8 mouse cellular contexts compared by ENCODE assay signal in genomic region chr2:57237920-57238613, GRCm38 (mm10). TPM values are rescaled to one million over a fixed set of nuclear protein-coding genes. Genes with fewer than 3 reads are reported as not detected.
DNase-seq lines count a peak whose midpoint lies in the region; ATAC-seq and TF ChIP-seq lines count a peak whose summit lies in the region.

No protein-coding gene starts in this region.

- ATAC-seq in forebrain, embryonic 13.5 days: peak; percentile 80
- ATAC-seq in liver, embryonic 15.5 days (ENCODE audit: insufficient read depth): peak; percentile 94
- peak; percentile 84 for ATAC-seq in neural tube, embryonic 12.5 days (ENCODE audit: low FRiP score, low read depth)
- peak; percentile 95 for ATAC-seq in stomach, postnatal 0 days (ENCODE audit: low FRiP score, low TSS enrichment)

- H3K4me3 ChIP-seq in E14TG2a.4 (replicated peaks; ENCODE audit: low read length): peak overlapping the region; percentile 87
- peak overlapping the region; percentile 79 for H3K4me3 ChIP-seq in forebrain, embryonic 13.5 days
- H3K4me3 ChIP-seq in liver, embryonic 15.5 days (replicated peaks): peak overlapping the region; percentile 71
- H3K4me3 ChIP-seq in neural tube, embryonic 12.5 days: peak overlapping the region; percentile 68
- peak overlapping the region; percentile 80 for H3K4me3 ChIP-seq in stomach, postnatal 0 days (ENCODE audit: low read depth, low read length)

- H3K4me1 ChIP-seq in E14TG2a.4 (replicated peaks; ENCODE audit: low read depth, low read length): peaks cover 71% of the 10 kb centered on the region
- H3K4me1 ChIP-seq in forebrain, embryonic 13.5 days: peaks cover 17% of the 10 kb centered on the region
- peaks cover 21% of the 10 kb centered on the region for H3K4me1 ChIP-seq in liver, embryonic 15.5 days (replicated peaks)
- no peaks in the 10 kb centered on the region for H3K4me1 ChIP-seq in neural tube, embryonic 12.5 days
- no peaks in the 10 kb centered on the region; the same call in 1 of the 2 replicates for H3K4me1 ChIP-seq in stomach, postnatal 0 days (replicated peaks; ENCODE audit: control insufficient read depth, insufficient read depth)

- DNase-seq in c-Kit-positive CD71-positive TER-119-positive erythroid progenitor cells, embryonic 14.5 days (ENCODE audit: low spot score): peak; percentile 77
- peak; percentile 92 for DNase-seq in heart, postnatal 10 days
- peak; percentile 87 to 92 for DNase-seq in kidney, postnatal 4 days
- peak; percentile 95 for DNase-seq in stomach, postnatal 0 days (ENCODE audit: low spot score)

- peak overlapping the region; percentile 81 for H3K9ac ChIP-seq in forebrain, embryonic 13.5 days
- H3K9ac ChIP-seq in liver, embryonic 15.5 days: peak overlapping the region; percentile 76
- H3K9ac ChIP-seq in neural tube, embryonic 12.5 days: peak overlapping the region; percentile 75
- peak overlapping the region; percentile 93 for H3K9ac ChIP-seq in stomach, postnatal 0 days (ENCODE audit: low read length)

- H3K36me3 ChIP-seq in E14TG2a.4 (ENCODE audit: insufficient read depth, low read length): no peaks in the 10 kb centered on the region
- no peaks in the 10 kb centered on the region for H3K36me3 ChIP-seq in forebrain, embryonic 13.5 days (ENCODE audit: poor library complexity, severe bottlenecking)
- H3K36me3 ChIP-seq in liver, embryonic 15.5 days (replicated peaks): no peaks in the 10 kb centered on the region
- no peaks in the 10 kb centered on the region for H3K36me3 ChIP-seq in neural tube, embryonic 12.5 days
- H3K36me3 ChIP-seq in stomach, postnatal 0 days (ENCODE audit: control insufficient read depth, insufficient read depth, low read length): no peaks in the 10 kb centered on the region

- no peaks in the 10 kb centered on the region for H3K9me3 ChIP-seq in E14TG2a.4 (ENCODE audit: low read length)
- H3K9me3 ChIP-seq in forebrain, embryonic 13.5 days (replicated peaks): no peaks in the 10 kb centered on the region
- H3K9me3 ChIP-seq in liver, embryonic 15.5 days (replicated peaks): no peaks in the 10 kb centered on the region
- H3K9me3 ChIP-seq in neural tube, embryonic 12.5 days: no peaks in the 10 kb centered on the region
- H3K9me3 ChIP-seq in stomach, postnatal 0 days (ENCODE audit: control insufficient read depth, low read length): no peaks in the 10 kb centered on the region

- no peaks in the 10 kb centered on the region for H3K27me3 ChIP-seq in E14TG2a.4 (ENCODE audit: insufficient read depth, low read length)
- no peaks in the 10 kb centered on the region for H3K27me3 ChIP-seq in forebrain, embryonic 13.5 days
- no peaks in the 10 kb centered on the region for H3K27me3 ChIP-seq in liver, embryonic 15.5 days
- 0 out of 2 replicates have a peak, but pooled peaks cover 2% of the 10 kb centered on the region for H3K27me3 ChIP-seq in neural tube, embryonic 12.5 days (replicated peaks)
- H3K27me3 ChIP-seq in stomach, postnatal 0 days (ENCODE audit: control insufficient read depth, insufficient read depth, low read length): no peaks in the 10 kb centered on the region

- no peak for TF ChIP-seq CTCF in E14TG2a.4 (conservative IDR thresholded peaks at IDR 0.05; ENCODE audit: low read length)
- TF ChIP-seq CTCF in stomach, postnatal 0 days (IDR thresholded peaks at IDR 0.05; ENCODE audit: low read depth): no peak

- intact Hi-C loops in heart, postnatal 10 days (cut with DNase I): loop anchor here (1.0 to 10.0 kb wide), 3 partner anchors 42 to 113 kb away; partner anchors contain the start of gene Nr4a2

- TF ChIP-seq EP300 in stomach, postnatal 0 days (optimal IDR thresholded peaks at IDR 0.05): no peak

- peak overlapping the region; percentile 92 for H3K4me2 ChIP-seq in forebrain, embryonic 13.5 days
- H3K4me2 ChIP-seq in liver, embryonic 15.5 days: peak overlapping the region; percentile 91
- H3K4me2 ChIP-seq in neural tube, embryonic 12.5 days (replicated peaks): peak overlapping the region; percentile 92
- peak overlapping the region; percentile 97 for H3K4me2 ChIP-seq in stomach, postnatal 0 days (replicated peaks; ENCODE audit: low read depth)

- under 1% methylated on average over 56 of the region's 69 CpGs for WGBS in forebrain, embryonic 13.5 days
- WGBS in liver, embryonic 15.5 days (ENCODE audit: insufficient replicate concordance): under 1% methylated on average over 64 of the region's 69 CpGs
- under 1% methylated on average over 69 of the region's 69 CpGs for WGBS in neural tube, embryonic 12.5 days
- WGBS in stomach, postnatal 0 days: under 1% methylated on average over 62 of the region's 69 CpGs

- H3K27ac ChIP-seq in forebrain, embryonic 13.5 days: peak overlapping the region; percentile 21; the same call in 1 of the 2 replicates
- H3K27ac ChIP-seq in liver, embryonic 15.5 days (replicated peaks): peak overlapping the region; percentile 70
- no peak overlapping the region for H3K27ac ChIP-seq in neural tube, embryonic 12.5 days
- H3K27ac ChIP-seq in stomach, postnatal 0 days (replicated peaks): peak overlapping the region; percentile 96

RNA-seq across cellular contexts. Expression of gene Gpd2, which starts 0.6 kb away (rescaled TPM):
- polyA plus RNA-seq in forebrain, embryonic 13.5 days (2015; fragmentation: Nextera tagmentation; extraction: Ambion mirVana): 20.3 and 22.1 TPM in 2 replicates
- 10 to 100 TPM; 20.7 to 42.3 TPM for total RNA-seq in heart, postnatal 10 days (2021)
- polyA plus RNA-seq in liver, embryonic 15.5 days (2015; fragmentation: Nextera tagmentation; extraction: Ambion mirVana): 5.6 and 5.7 TPM in 2 replicates
- 14.7 and 16.7 TPM in 2 replicates for polyA plus RNA-seq in neural tube, embryonic 12.5 days (2016; fragmentation: Nextera tagmentation; extraction: Ambion mirVana)
- 32.4 and 33.5 TPM in 2 replicates for polyA plus RNA-seq in stomach, postnatal 0 days (2015; fragmentation: Nextera tagmentation; extraction: Ambion mirVana)
